Mouse (Mus musculus): ENCODE results near the gene Pcyt1b.

DNA sequence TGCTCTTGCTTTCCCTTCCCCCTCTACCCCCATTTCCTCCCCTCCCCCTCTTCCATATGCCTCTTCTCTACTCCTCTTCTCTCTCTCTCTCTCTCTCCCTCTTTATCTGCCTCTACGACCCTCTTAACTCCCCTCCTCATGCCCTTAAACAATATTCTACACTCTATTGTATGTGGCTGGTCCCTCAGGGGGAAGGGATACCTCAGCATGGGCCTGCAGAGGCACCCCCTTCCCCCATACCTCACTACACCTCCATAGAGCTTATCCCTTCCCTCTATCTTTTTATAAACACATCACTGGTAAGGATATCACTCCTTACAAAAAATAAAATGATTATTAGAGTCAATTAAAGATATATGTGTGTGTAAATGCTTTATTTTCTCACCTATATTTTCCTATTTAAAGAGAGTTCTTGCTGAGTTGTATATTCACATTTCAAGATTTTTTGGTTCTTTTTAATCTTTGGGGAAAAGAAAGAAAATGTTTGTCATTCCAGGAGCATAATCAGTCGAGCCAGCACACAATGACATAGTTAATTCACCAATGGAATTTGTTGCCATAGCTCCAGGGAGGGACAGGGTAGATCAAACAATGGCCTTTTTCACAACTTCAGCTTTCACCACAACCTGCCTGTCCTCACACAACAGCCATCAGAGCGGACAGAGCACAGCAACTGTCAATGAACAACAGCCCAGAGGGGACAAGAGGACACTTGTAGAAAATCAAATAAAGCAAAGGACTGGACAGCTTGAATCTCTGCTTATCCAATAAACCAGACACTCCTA is at the start of gene Pcyt1b:
- TF ChIP-seq POLR2A (IDR thresholded peaks at IDR 0.05; ENCODE audit: borderline replicate concordance, control insufficient read depth, low read depth, low read length) = no peak
- no peak for TF ChIP-seq CTCF (IDR thresholded peaks at IDR 0.05; ENCODE audit: control insufficient read depth, insufficient read depth, low read length)
